Mouse (Mus musculus): Measurements from ENCODE around the gene Tjp3. TPM values are rescaled to one million over a fixed set of nuclear protein-coding genes. Genes with fewer than 3 reads are reported as not detected.

Gene Tjp3
- polyA plus RNA-seq, 1 experiment from 2014 or later, result 21.6 TPM

GRCm38 (mm10) chr10:81284189-81284588 is 7.2 kb downstream of the Tjp3 start:
- Histone ChIP-seq H3K9me3 (ENCODE audit: control insufficient read depth, low read depth, low read length) (no peaks in the 10 kb centered on the region), H3K4me2 (replicated peaks; ENCODE audit: low read depth, low read length) (no peak overlapping the region), H3K27ac (ENCODE audit: low read length) (no peak overlapping the region), H3K4me1 (ENCODE audit: control insufficient read depth, insufficient read depth, low read length) (peaks cover 5% of the 10 kb centered on the region; the same call in 1 of the 2 replicates), H3K9ac (replicated peaks; ENCODE audit: low read depth, low read length) (no peak overlapping the region), H3K27me3 (ENCODE audit: control insufficient read depth, insufficient read depth, low read length) (0 out of 2 replicates have a peak, but pooled peaks cover 9% of the 10 kb centered on the region), H3K4me3 (ENCODE audit: low read depth, low read length) (no peak overlapping the region; the same call in 1 of the 2 replicates), H3K36me3 (ENCODE audit: control insufficient read depth, insufficient read depth, low read length) (no peaks in the 10 kb centered on the region)
- 46% methylated on average over 6 of the region's 6 CpGs for WGBS
- ATAC-seq (ENCODE audit: insufficient number of reproducible peaks, insufficient read depth, low FRiP score, low read depth), result no peak

GRCm38 (mm10) chr10:81279496-81279895 is 11.9 kb downstream of the Tjp3 start:
- no peak overlapping the region for H3K4me3 ChIP-seq (ENCODE audit: low read depth, low read length)
- H3K4me2 ChIP-seq (replicated peaks; ENCODE audit: low read depth, low read length), result no peak overlapping the region
- H3K9me3 ChIP-seq (ENCODE audit: control insufficient read depth, low read depth, low read length), result no peaks in the 10 kb centered on the region
- no peak overlapping the region for H3K27ac ChIP-seq (ENCODE audit: low read length)
- no peak overlapping the region for H3K9ac ChIP-seq (replicated peaks; ENCODE audit: low read depth, low read length)
- H3K36me3 ChIP-seq (ENCODE audit: control insufficient read depth, insufficient read depth, low read length), result no peaks in the 10 kb centered on the region
- H3K4me1 ChIP-seq (ENCODE audit: control insufficient read depth, insufficient read depth, low read length), result no peaks in the 10 kb centered on the region
- peak; percentile 11; the same call in 1 of the 2 replicates for ATAC-seq (ENCODE audit: insufficient number of reproducible peaks, insufficient read depth, low FRiP score, low read depth)
- 32% methylated on average over 10 of the region's 10 CpGs for WGBS
- H3K27me3 ChIP-seq (ENCODE audit: control insufficient read depth, insufficient read depth, low read length), result no peaks in the 10 kb centered on the region

GRCm38 (mm10) chr10:81277676-81278075 is 13.7 kb downstream of the Tjp3 start:
- Histone ChIP-seq H3K4me1 (ENCODE audit: control insufficient read depth, insufficient read depth, low read length) (no peaks in the 10 kb centered on the region), H3K27ac (ENCODE audit: low read length) (no peak overlapping the region), H3K9ac (replicated peaks; ENCODE audit: low read depth, low read length) (no peak overlapping the region), H3K27me3 (ENCODE audit: control insufficient read depth, insufficient read depth, low read length) (no peaks in the 10 kb centered on the region), H3K4me2 (replicated peaks; ENCODE audit: low read depth, low read length) (no peak overlapping the region), H3K36me3 (ENCODE audit: control insufficient read depth, insufficient read depth, low read length) (peaks cover 10% of the 10 kb centered on the region), H3K4me3 (ENCODE audit: low read depth, low read length) (no peak overlapping the region), H3K9me3 (ENCODE audit: control insufficient read depth, low read depth, low read length) (no peaks in the 10 kb centered on the region)
- WGBS, result 81% methylated on average over 22 of the region's 22 CpGs
- no peak for ATAC-seq (ENCODE audit: insufficient number of reproducible peaks, insufficient read depth, low FRiP score, low read depth)

- Histone ChIP-seq H3K36me3 (ENCODE audit: control insufficient read depth, insufficient read depth, low read length) (peaks cover 26% of the 10 kb centered on the region), H3K4me1 (ENCODE audit: control insufficient read depth, insufficient read depth, low read length) (peaks cover 2% of the 10 kb centered on the region)
Observed at GRCm38 (mm10) chr10:81273842-81274241, 17.5 kb downstream of the Tjp3 start.

GRCm38 (mm10) chr10:81272356-81272755 is 19.0 kb downstream of the Tjp3 start:
- 95% methylated on average over 21 of the region's 21 CpGs for WGBS
- no peak overlapping the region for H3K9ac ChIP-seq (replicated peaks; ENCODE audit: low read depth, low read length)

More at GRCm38 (mm10) chr10:81273842-81274241, 17.5 kb downstream of the Tjp3 start:
- no peaks in the 10 kb centered on the region for H3K27me3 ChIP-seq (ENCODE audit: control insufficient read depth, insufficient read depth, low read length)
- no peak overlapping the region for H3K4me2 ChIP-seq (replicated peaks; ENCODE audit: low read depth, low read length)
- no peak overlapping the region for H3K27ac ChIP-seq (ENCODE audit: low read length)
- WGBS, result 94% methylated on average over 19 of the region's 19 CpGs
- no peak for ATAC-seq (ENCODE audit: insufficient number of reproducible peaks, insufficient read depth, low FRiP score, low read depth)
- no peak overlapping the region for H3K9ac ChIP-seq (replicated peaks; ENCODE audit: low read depth, low read length)
- no peaks in the 10 kb centered on the region for H3K9me3 ChIP-seq (ENCODE audit: control insufficient read depth, low read depth, low read length)
- no peak overlapping the region for H3K4me3 ChIP-seq (ENCODE audit: low read depth, low read length)

GRCm38 (mm10) chr10:81268643-81269412 is 22.6 kb downstream of the Tjp3 start:
- Histone ChIP-seq H3K27ac (ENCODE audit: low read length) (peak overlapping the region; percentile 52; the same call in 1 of the 2 replicates), H3K9me3 (ENCODE audit: control insufficient read depth, low read depth, low read length) (no peaks in the 10 kb centered on the region), H3K27me3 (ENCODE audit: control insufficient read depth, insufficient read depth, low read length) (no peaks in the 10 kb centered on the region), H3K36me3 (ENCODE audit: control insufficient read depth, insufficient read depth, low read length) (peaks cover 44% of the 10 kb centered on the region), H3K9ac (replicated peaks; ENCODE audit: low read depth, low read length) (peak overlapping the region; percentile 83), H3K4me1 (ENCODE audit: control insufficient read depth, insufficient read depth, low read length) (peaks cover 6% of the 10 kb centered on the region), H3K4me2 (replicated peaks; ENCODE audit: low read depth, low read length) (peak overlapping the region; percentile 81), H3K4me3 (ENCODE audit: low read depth, low read length) (peak overlapping the region; percentile 69)
- ATAC-seq (ENCODE audit: insufficient number of reproducible peaks, insufficient read depth, low FRiP score, low read depth), result no peak
- WGBS, result 81% methylated on average over 16 of the region's 16 CpGs

More at GRCm38 (mm10) chr10:81272356-81272755, 19.0 kb downstream of the Tjp3 start:
- Histone ChIP-seq H3K27me3 (ENCODE audit: control insufficient read depth, insufficient read depth, low read length) (no peaks in the 10 kb centered on the region), H3K27ac (ENCODE audit: low read length) (no peak overlapping the region), H3K9me3 (ENCODE audit: control insufficient read depth, low read depth, low read length) (no peaks in the 10 kb centered on the region), H3K36me3 (ENCODE audit: control insufficient read depth, insufficient read depth, low read length) (peaks cover 26% of the 10 kb centered on the region), H3K4me2 (replicated peaks; ENCODE audit: low read depth, low read length) (no peak overlapping the region), H3K4me3 (ENCODE audit: low read depth, low read length) (no peak overlapping the region), H3K4me1 (ENCODE audit: control insufficient read depth, insufficient read depth, low read length) (peaks cover 6% of the 10 kb centered on the region)
- ATAC-seq (ENCODE audit: insufficient number of reproducible peaks, insufficient read depth, low FRiP score, low read depth), result no peak

GRCm38 (mm10) chr10:81268056-81268455 is 23.3 kb downstream of the Tjp3 start:
- Histone ChIP-seq H3K36me3 (ENCODE audit: control insufficient read depth, insufficient read depth, low read length) (peaks cover 44% of the 10 kb centered on the region), H3K4me2 (replicated peaks; ENCODE audit: low read depth, low read length) (peak overlapping the region; percentile 81), H3K4me3 (ENCODE audit: low read depth, low read length) (peak overlapping the region; percentile 69), H3K27ac (ENCODE audit: low read length) (peak overlapping the region; percentile 52; the same call in 1 of the 2 replicates), H3K9ac (replicated peaks; ENCODE audit: low read depth, low read length) (peak overlapping the region; percentile 83), H3K9me3 (ENCODE audit: control insufficient read depth, low read depth, low read length) (no peaks in the 10 kb centered on the region), H3K4me1 (ENCODE audit: control insufficient read depth, insufficient read depth, low read length) (peaks cover 6% of the 10 kb centered on the region), H3K27me3 (ENCODE audit: control insufficient read depth, insufficient read depth, low read length) (no peaks in the 10 kb centered on the region)
- ATAC-seq (ENCODE audit: insufficient number of reproducible peaks, insufficient read depth, low FRiP score, low read depth), result peak; percentile 26; the same call in 1 of the 2 replicates
- WGBS, result 3% methylated on average over 23 of the region's 23 CpGs

GRCm38 (mm10) chr10:81266211-81267105 is 24.9 kb downstream of the Tjp3 start, which contains the start of the genes Mrpl54 and Apba3:
TSS of gene Mrpl54 (minus strand) at chr10:81266934.
TSS of gene Apba3 (plus strand) at chr10:81266960.
- Histone ChIP-seq H3K36me3 (ENCODE audit: control insufficient read depth, insufficient read depth, low read length) (peaks cover 28% of the 10 kb centered on the region; the same call in 1 of the 2 replicates), H3K9me3 (ENCODE audit: control insufficient read depth, low read depth, low read length) (no peaks in the 10 kb centered on the region), H3K4me2 (replicated peaks; ENCODE audit: low read depth, low read length) (peak within 1 kb of the TSS; percentile 81), H3K27ac (ENCODE audit: low read length) (peak within 1 kb of the TSS; percentile 77; the same call in 1 of the 2 replicates), H3K4me3 (ENCODE audit: low read depth, low read length) (peak within 1 kb of the TSS; percentile 69), H3K9ac (replicated peaks; ENCODE audit: low read depth, low read length) (peak within 1 kb of the TSS; percentile 56), H3K27me3 (ENCODE audit: control insufficient read depth, insufficient read depth, low read length) (no peaks in the 10 kb centered on the region), H3K4me1 (ENCODE audit: control insufficient read depth, insufficient read depth, low read length) (peaks cover 6% of the 10 kb centered on the region)
- ATAC-seq (ENCODE audit: insufficient number of reproducible peaks, insufficient read depth, low FRiP score, low read depth), result peak; percentile 94
- under 1% methylated on average over 48 of the region's 48 CpGs for WGBS
